Mouse (Mus musculus): ENCODE data around the gene Calml4. TPM values are rescaled to one million over a fixed set of nuclear protein-coding genes. Genes with fewer than 3 reads are reported as not detected.
"Not testable (repeated sequence)": the region's sequence is repeated elsewhere in the genome, so short reads cannot be mapped to it uniquely, and the experiment has no call there.

Gene Calml4
- total RNA-seq, 2 experiments from 2014 or later: 1.2 to 2.7 TPM

DNA sequence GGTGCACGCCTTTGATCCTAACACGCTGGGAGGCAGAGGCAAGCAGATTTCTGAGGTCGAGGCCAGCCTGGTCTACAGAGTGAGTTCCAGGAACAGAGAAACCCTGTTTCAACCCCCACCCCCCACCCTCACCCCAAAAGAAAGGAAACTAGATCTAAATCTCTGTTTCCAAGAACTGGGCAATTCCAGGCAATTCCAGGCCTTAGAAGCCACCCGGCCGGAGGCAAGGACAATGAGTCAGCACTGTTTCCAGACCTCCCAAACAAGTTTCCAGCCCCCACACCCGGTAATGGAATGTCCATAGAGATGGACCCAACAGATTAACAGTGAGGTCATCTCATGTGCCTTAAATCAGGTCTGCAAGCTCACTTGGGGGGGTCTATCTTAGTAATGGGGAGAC is 28.0 kb upstream of the Calml4 start:
- DNase-seq: no peak
- intact Hi-C loops (cut with DNase I): loop anchor here (5.0 kb wide), 1 partner anchor 48 kb away; no protein-coding TSS in a partner anchor

DNA sequence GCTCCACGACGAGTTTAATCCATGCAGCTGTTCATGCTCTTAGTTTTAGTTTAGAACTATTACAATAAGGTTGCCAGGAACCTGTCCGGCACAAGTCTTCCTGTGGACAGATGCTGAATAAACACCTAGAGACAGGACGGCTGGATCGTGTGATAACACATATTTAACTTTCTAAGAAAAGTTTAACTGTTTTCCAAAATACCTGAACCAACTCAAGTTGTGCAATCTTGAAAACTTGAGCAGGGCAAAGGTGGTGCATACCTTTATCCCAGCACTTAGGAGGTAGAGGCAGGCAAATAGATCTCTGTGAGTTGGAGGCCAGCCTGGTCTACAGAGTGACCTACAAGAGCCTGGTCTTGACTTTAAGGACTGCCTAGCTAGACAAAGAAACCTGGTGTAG is 23.0 kb upstream of the Calml4 start:
- no peak for DNase-seq
- intact Hi-C loops (cut with DNase I): no loop called here

DNA sequence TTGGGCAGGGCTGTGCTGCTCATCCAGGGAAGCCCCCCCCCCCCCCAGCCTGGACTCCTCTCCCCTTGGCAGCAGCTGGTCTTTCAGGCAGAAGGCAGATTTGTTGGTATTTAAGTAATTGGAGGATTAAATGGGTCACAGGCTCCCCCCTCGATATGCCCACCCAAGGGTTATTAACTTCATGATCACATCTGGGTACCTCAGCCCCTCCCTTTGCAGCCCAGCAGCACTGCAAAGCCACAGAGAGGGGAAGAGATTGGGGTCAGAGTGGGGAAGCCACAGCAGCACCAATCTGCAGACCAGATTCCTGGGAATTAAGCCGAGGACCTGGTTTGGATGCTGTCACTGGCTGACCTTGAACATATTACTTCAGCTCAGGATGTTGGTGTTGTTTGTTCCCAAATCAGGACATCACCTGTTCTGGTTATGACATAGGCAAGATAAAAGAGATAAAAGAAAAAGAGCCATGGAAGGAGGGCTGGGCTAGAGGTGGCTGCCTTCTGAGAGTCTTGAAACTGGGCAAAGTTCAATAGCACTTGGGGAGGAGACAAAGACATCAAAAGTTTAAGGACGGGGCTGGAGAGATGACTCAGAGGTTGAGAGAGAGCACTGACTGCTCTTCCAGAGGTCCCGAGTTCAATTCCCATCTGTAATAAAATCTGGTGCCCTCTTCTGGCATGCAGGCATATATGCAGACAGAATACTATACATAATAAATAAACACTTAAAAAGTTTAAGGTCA is 22.0 kb upstream of the Calml4 start:
- intact Hi-C loops (cut with DNase I): no loop called here

DNA sequence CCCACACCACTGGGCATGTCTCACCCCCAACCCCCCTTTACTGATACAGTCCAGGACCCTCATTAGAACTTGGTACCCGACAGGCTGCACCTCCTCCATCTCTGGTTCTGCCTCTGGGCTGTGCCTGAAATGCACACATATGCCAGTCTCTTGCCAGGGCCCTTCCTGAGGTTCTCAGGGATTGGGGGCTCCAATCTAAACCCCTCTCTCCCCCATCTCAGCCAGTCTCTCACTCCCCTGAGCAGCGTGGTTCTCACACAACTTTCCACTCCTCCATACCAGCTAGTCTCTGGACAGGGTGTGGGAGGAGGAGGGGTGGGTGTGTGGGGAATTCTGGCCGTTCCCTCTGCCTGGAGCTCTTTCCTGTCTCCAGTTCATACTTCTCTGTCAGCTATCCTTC is 20.3 kb upstream of the Calml4 start:
- DNase-seq: no peak
- intact Hi-C loops (cut with DNase I): no loop called here

More for the DNA sequence above, 22.0 kb upstream of the Calml4 start:
- no peak for DNase-seq

DNA sequence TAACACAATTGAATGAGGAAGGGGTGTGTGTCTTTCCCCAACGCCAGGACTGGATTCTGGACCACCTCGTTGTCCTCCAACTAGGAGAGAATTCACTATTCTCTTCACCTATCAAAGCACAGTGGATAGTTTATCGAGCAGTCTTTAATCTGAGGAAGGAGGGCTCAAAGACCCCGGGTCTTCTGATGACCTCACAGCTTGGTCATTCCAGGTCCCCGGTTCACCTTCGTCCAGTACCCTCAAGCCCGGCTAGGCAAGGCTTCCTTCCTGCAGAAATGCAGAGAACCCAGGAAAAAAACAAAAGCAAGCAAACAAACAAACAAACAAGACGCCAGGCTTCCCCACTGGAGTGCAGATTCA is 19.8 kb upstream of the Calml4 start:
- intact Hi-C loops (cut with DNase I): no loop called here
- DNase-seq: no peak

DNA sequence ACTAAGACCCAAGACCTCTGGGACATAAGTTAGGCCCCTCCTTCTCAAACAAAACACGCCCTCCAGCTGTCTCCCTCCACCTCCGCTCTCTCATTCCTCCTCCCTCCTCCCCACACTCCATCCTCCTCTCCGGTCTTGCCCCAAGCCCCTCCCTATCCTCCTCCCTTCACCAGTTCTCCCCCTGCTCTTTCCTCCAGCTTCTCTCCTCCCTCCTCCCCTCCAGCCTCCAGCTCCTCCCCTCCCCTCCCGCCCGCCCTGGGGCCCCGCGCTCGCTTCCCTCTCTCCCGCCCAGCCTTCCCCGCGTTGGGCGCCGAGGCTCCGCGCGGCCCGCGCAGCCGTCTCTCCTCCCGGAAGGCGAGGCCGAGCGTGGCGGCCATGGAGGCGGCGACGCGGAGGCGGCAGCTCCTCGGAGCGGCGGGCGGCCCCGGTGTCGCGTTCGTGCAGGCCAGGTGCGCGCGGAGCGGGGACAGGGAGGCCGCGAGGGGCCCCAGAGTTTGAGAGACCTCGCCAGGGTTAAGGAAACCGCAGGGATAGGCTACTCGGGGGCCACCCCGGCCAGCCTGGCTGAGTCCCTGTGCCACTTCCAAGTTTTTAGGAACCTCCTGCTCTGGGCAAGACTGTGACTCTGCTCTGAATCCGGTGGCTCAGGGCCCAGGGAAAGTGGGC is 19.2 kb upstream of the Calml4 start, which contains the start of gene Cln6:
TSS of gene Cln6 (plus strand) at position 280 of the 666 bp plus-strand sequence.
- DNase-seq: peak; percentile 61 to 63
- intact Hi-C loops (cut with DNase I): no loop called here

DNA sequence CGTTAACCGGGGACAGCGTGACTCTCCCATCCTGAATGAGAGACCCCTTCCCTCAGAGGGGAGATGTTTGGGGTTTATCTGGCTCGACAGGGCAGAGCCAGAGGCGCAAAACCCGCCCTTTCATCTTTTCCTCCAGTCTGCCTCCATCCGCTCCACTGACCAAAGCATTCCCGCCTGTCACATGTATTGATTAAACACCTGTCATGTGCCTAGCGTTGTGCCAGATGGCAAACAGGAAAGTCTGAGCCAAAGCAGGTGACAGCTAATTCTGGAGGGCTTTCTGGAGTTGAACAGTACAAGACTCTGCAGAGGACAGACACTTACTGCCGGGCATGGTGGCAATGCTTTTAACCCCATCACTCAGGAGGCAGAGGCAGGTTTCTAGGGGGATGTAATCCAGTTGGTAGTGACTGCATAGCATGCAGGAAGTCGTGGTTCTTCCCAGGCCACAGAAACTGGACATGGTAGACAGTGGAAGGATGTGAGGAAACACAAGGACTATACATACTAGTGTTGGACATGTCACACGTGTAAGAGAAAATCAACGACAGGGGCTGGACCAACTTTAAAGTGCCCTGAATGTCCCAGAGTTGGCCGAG is 18.6 kb upstream of the Calml4 start:
- intact Hi-C loops (cut with DNase I): no loop called here
- DNase-seq: peak in 1 of 2 experiments; percentile 14

DNA sequence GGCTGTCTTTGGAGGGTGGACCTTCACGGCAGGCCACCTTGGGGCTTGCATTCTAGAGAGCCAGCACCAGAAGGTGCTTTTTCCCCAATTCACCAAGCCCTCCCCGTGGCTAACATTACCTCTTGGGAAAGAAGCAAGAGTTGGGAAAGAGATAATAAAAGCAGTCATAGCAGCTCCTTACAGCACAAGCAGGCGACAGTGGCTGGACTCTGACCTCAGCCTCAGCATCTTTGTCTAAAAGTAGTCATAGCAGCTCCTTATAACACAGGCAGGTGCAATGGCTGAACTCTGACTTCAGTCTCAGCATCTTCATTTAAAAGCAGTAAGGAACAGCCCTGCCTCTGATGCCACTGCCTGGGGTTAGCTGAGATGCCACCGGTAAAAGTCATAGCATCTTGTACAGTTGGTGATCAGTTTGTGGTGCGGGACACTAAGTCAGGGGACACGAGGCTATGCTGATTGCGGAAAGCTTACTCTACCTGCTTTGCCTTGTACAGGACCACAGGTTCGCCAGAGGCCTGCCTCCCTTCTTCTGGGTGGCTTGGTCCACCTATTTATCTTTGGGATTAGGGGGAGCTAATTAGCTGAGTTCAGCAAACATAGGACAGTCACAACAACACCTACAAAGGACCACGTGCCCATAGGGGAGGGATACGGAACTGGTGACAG is 14.4 kb upstream of the Calml4 start:
- intact Hi-C loops (cut with DNase I): no loop called here
- no peak for DNase-seq

DNA sequence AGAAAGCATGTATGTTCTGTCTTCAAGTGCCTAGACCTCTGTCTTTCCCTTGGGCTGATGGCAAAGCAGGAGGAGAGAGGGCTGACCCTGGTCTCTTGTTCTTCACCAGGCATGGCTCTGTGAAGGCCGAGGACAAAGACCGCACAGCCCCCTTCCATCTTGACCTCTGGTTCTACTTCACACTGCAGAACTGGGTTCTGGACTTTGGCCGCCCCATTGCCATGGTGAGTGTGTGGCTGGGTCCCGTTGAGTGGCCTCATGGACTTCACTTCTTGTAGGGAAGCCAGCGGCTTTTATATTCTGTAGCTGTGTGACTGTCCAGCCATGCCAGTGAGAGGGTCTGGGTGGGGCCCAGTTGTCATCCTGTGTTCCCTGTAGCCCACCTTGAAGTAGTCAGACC is 13.4 kb upstream of the Calml4 start:
- no peak for DNase-seq
- intact Hi-C loops (cut with DNase I): no loop called here

DNA sequence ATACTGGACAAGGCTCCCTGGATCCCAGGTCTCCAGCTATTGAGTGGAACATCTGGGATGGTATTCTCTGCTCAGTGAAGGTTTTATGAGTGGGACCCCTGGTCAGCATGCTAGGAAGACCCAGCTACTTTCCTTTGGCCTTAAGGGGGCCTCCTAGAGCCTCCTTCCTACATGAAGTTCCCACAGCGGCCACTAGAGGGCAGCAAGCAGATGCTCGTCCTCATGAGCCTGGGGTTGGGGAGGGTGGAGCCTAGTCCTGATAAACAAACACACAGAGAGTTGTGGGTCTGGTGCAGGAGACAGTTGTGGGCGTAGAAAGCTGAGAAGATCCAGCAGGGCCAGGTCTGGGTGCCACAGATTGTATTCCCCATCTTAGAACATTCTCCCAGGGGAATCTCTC is 10.2 kb upstream of the Calml4 start:
- intact Hi-C loops (cut with DNase I): loop anchor here (2.0 to 5.0 kb wide), 3 partner anchors 55 to 277 kb away; no protein-coding TSS in a partner anchor
- DNase-seq: peak; percentile 86 to 87

DNA sequence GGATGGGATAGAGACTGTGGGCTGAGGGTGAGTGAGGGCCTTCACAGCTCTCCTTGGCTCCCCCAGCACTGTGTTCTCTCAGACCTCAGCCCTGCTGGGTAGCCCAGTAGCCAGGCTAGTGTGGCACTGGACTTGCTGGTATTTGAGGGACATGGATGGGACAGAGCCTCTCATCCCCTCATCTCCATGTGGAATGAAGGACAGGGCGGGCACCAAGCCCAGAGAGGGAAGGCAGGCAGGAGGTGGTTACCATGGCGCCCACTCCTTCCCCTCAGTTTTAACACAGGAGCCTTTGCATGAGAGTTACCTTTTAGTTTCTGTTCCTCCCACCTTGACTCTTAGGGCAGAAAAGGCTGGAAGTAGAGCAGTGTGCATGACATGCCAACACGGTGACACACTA is 9.2 kb upstream of the Calml4 start:
- DNase-seq: peak in 1 of 2 experiments; percentile 11
- intact Hi-C loops (cut with DNase I): loop anchor here (5.0 kb wide), 2 partner anchors 54 to 134 kb away; no protein-coding TSS in a partner anchor

DNA sequence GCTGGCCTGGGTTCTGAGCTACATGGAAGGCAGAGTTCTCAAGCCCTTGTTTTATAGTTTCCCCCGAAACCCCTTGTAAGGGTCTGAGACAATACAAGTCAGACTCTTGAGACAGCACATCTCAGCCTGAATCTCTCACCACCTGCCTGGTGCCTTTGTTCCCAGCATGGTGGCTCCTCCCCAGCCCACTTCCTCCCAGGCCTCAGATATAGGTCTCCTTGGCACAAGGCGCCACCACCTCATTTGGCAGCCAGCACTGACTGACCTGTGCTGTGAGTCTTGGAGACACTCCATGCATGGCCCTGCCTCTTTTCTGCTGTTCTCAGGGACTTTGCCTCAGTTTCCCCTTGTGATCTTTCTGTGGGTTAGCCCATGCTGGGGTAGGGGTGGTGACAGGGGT is 6.3 kb upstream of the Calml4 start:
- DNase-seq: no peak
- intact Hi-C loops (cut with DNase I): no loop called here

DNA sequence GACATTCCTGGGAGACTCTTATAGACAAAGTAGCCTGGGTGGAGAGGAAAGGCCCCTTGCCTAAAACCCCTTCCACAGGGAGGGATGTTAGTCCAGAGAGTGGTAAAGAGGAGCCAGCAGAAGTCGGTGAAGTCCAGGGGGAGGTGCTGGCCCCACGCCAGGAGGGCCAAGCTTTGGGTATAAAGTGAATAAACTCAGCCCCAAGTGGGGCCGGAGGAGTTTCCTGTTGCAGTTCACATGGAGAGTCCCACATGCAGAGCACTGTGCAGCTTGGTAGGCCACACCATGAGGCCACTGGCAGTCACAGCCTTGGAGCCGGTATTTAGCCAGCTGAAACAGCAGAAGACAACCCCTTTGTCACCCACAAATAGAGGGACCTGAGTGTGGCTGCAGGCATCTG is 3.4 kb upstream of the Calml4 start:
- DNase-seq: no peak
- intact Hi-C loops (cut with DNase I): no loop called here

DNA sequence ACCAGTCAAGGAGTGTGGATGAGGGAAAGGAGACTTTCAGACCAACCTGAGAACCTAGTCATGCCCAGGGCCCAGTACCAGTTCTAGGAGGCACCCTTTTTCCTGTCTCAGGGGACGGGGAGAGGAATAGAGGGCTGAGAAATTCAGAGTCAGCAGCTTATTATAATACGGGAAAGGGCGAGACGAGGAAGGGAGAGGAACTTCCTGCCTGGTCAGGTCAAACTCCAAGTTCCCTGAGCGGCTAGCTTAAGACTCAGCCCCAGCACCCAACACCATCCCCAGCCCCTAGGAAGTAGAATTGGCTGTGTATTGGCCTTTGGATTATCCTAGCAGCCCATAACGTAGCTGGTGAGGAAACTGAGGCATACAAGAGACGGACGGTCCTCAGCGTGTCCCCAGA is 664 bp upstream of the Calml4 start:
- intact Hi-C loops (cut with DNase I): no loop called here

DNA sequence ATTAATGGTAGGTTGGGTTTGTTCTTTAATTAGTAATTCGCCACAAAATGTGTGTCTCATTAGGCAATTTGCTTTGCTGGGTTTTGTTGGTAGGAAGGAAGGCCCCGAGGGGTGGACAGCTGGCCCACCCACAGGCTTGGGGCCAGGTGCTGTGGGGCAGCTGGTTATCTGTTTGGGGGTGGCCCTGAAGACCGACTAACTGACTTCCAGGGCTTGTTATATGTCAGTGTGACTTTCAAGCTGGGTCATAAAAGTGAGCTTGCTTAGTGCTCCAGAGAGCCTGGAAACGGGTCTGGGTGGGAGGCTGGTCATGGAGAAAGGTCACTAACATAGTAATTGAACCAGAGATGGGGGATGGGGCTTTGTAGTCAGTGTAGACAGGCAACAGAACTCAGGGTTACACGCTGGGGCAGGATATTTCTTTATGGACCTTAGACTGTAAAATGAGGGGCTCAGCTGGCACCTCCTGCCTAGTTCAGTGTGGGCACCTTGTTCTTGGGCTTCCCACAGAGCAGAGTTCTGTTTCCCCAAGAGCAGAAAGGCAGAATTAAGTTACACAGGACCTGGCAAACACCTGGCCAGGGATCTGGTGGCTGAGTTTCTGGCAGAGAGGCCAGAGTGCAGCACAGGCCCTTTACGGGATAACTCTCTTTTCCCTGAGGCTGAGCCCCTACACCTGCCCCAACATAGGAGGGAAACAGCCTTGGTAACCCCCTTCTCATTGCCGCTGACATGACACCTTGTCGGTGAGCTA is 563 bp downstream of the Calml4 start:
- no peak for DNase-seq
- intact Hi-C loops (cut with DNase I): no loop called here

More for the DNA sequence above, 664 bp upstream of the Calml4 start:
- DNase-seq: no peak

DNA sequence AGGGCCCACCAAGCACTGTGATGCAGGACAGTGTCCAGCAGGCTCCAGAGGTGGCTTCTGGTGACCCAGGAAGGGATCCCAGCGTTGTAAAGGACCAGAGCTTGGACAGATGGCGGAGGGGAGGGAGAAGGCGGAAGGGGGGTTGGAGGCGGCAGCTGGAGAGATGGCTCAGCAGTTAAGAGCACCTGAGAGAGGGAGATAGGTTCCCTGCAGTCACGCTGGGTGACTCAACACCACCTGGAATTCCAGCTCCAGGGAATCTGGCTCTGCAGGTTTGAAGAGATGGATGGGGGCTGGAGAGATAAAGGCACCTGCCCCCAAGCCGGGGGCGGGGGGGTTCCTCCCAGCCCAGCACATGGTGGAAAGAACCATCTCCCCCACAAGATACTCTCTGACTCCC is 2.2 kb downstream of the Calml4 start:
- DNase-seq; intact Hi-C loops (cut with DNase I): not testable (repeated sequence)

DNA sequence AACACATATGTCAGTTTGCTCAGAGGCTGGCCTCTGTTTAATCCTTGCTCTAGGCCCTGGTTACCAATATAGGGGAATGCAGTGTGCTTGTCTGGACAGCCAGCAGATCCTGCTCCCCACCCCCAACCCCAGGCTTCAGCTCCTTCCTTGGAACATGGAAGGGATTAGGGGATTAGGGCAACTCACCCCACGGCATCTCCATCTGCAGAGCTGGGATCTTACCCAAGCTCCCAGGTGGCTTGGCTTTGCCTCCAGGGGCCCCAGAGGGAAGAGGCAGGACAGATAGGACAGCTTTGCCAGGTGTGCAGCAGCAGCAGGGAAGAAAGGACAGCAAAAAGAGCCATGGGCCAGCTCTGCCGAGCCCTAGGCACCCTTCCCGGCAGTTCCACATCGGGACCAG is 3.0 kb downstream of the Calml4 start:
- intact Hi-C loops (cut with DNase I): no loop called here
- no peak for DNase-seq

DNA sequence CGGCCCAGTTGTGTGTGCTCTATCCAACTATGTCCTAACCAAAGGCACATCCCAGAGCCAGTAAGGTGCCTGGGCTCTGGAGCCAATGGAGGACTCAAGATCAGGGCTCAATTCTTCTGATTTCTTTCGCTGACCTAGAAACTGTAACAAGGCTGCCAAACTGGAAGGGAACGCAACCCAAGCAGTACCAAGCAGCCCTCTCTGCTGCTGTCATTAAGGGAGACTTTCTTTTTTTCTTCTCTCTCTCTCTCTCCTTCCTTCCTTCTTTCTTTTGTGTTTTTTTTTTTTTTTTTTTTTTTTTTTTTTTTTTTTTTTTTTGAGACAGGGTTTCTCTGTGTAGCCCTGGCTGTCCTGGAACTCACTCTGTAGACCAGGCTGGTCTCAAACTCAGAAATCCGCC is 11.4 kb downstream of the Calml4 start:
- DNase-seq; intact Hi-C loops (cut with DNase I): not testable (repeated sequence)

DNA sequence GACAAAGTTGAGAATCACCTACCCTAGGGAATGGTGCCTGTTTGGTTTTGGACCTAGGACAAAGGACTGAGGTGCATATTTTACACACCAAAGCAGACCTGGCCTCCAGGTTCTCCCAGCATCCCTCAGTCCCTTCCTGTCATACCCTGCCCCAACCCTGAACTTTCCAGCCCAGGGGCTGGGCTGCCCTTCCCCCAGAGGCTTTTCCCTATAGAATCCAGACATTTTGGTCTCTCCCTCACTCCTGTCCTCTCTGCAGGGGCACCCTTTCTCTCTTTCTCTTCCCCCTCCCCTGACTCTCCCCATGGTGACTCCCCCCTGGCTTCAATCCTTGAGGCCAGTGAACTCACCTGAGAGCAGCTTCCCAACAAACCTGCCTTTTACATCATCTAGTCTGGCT is 12.8 kb downstream of the Calml4 start:
- intact Hi-C loops (cut with DNase I): no loop called here
- DNase-seq: no peak

DNA sequence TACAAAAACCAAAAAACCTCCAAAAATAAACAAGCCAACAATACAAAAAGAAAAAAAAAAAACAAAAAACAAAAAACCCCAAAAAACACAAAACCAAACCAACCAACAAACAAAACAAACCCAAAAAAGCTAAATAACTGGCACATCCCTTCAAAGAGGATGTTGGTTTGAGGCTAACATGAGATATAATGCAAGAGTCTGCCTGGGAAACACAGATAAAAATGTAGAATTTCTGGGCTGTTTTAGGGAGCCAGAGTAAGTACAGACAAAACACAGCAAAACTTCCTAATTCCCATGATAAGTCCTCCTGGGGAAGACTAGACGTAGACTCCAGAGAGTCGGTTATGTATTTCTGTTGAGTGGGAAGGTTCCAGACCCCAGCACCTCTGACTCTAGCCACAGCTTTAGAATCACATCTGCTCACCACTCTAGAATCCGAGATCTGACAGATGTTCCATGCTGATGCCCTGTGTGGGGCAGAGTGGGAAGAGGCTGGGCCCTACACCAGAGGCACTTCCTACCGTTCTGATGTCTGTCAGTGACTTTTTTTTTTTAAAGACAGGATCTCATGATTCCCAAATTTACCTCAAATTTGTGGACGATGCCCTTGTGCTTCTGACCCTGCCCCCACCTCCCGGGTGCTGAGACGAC is 19.2 kb downstream of the Calml4 start:
- DNase-seq: no peak
- intact Hi-C loops (cut with DNase I): no loop called here
